Mouse (Mus musculus): ENCODE results near the gene Kcnh1. TPM values are rescaled to one million over a fixed set of nuclear protein-coding genes. Genes with fewer than 3 reads are reported as not detected.
A peak's percentile ranks its signal among the peaks of the same experiment; 100 is the strongest.

The Kcnh1 gene
- 0.81 and 1.6 TPM in 2 replicates for polyA plus RNA-seq (2015; fragmentation: Nextera tagmentation; extraction: Ambion mirVana)

GRCm38 (mm10) chr1:192190508-192191321, at the start of gene Kcnh1:
TSS of gene Kcnh1 (plus strand) at chr1:192190774.
- peaks cover 38% of the 10 kb centered on the region for H3K27me3 ChIP-seq

GRCm38 (mm10) chr1:192151179-192151578, 39.4 kb upstream of the Kcnh1 start:
- H3K36me3 ChIP-seq (ENCODE audit: poor library complexity, severe bottlenecking): no peaks in the 10 kb centered on the region
- no peak overlapping the region for H3K4me3 ChIP-seq
- H3K9ac ChIP-seq: no peak overlapping the region
- no peak for ATAC-seq
- 95% methylated on average over 4 of the region's 4 CpGs for WGBS
- no peaks in the 10 kb centered on the region for H3K9me3 ChIP-seq (replicated peaks)
- no peaks in the 10 kb centered on the region for H3K4me1 ChIP-seq
- H3K27me3 ChIP-seq: no peaks in the 10 kb centered on the region
- no peak overlapping the region for H3K4me2 ChIP-seq
- H3K27ac ChIP-seq: no peak overlapping the region

More at GRCm38 (mm10) chr1:192190508-192191321, at the start of gene Kcnh1:
- ATAC-seq: peak; percentile 95
- WGBS: 1% methylated on average over 48 of the region's 73 CpGs
- Histone ChIP-seq H3K4me1 (peaks cover 6% of the 10 kb centered on the region), H3K9ac (peak within 1 kb of the TSS; percentile 62), H3K4me2 (peak within 1 kb of the TSS; percentile 87), H3K36me3 (ENCODE audit: poor library complexity, severe bottlenecking) (no peaks in the 10 kb centered on the region), H3K4me3 (peak within 1 kb of the TSS; percentile 52), H3K9me3 (replicated peaks) (no peaks in the 10 kb centered on the region), H3K27ac (no peak within 1 kb of the TSS)

GRCm38 (mm10) chr1:192171477-192171876, 19.1 kb upstream of the Kcnh1 start:
- no peak overlapping the region for H3K4me3 ChIP-seq
- no peak overlapping the region for H3K27ac ChIP-seq
- no peaks in the 10 kb centered on the region for H3K9me3 ChIP-seq (replicated peaks)
- H3K36me3 ChIP-seq (ENCODE audit: poor library complexity, severe bottlenecking): no peaks in the 10 kb centered on the region
- no peak overlapping the region for H3K4me2 ChIP-seq
- no peak for ATAC-seq
- no peak overlapping the region for H3K9ac ChIP-seq
- 91% methylated on average over 3 of the region's 3 CpGs for WGBS
- H3K27me3 ChIP-seq: no peaks in the 10 kb centered on the region
- no peaks in the 10 kb centered on the region for H3K4me1 ChIP-seq

GRCm38 (mm10) chr1:192179877-192180276, 10.7 kb upstream of the Kcnh1 start:
- Histone ChIP-seq H3K27ac (no peak overlapping the region), H3K4me1 (no peaks in the 10 kb centered on the region), H3K4me3 (no peak overlapping the region), H3K9me3 (replicated peaks) (no peaks in the 10 kb centered on the region), H3K9ac (no peak overlapping the region), H3K36me3 (ENCODE audit: poor library complexity, severe bottlenecking) (no peaks in the 10 kb centered on the region), H3K27me3 (no peaks in the 10 kb centered on the region), H3K4me2 (no peak overlapping the region)
- WGBS: 88% methylated on average over 3 of the region's 3 CpGs
- no peak for ATAC-seq

GRCm38 (mm10) chr1:192181696-192182257, 8.8 kb upstream of the Kcnh1 start:
- Histone ChIP-seq H3K36me3 (ENCODE audit: poor library complexity, severe bottlenecking) (no peaks in the 10 kb centered on the region), H3K9ac (no peak overlapping the region), H3K4me3 (no peak overlapping the region), H3K4me2 (no peak overlapping the region), H3K9me3 (replicated peaks) (no peaks in the 10 kb centered on the region), H3K27me3 (no peaks in the 10 kb centered on the region), H3K27ac (no peak overlapping the region), H3K4me1 (no peaks in the 10 kb centered on the region)
- ATAC-seq: no peak
- WGBS: 85% methylated on average over 4 of the region's 4 CpGs

- Histone ChIP-seq H3K4me1 (peaks cover 6% of the 10 kb centered on the region), H3K36me3 (ENCODE audit: poor library complexity, severe bottlenecking) (no peaks in the 10 kb centered on the region), H3K9ac (no peak overlapping the region), H3K9me3 (replicated peaks) (no peaks in the 10 kb centered on the region), H3K4me3 (no peak overlapping the region), H3K27me3 (peaks cover 38% of the 10 kb centered on the region), H3K27ac (no peak overlapping the region), H3K4me2 (no peak overlapping the region)
- 12% methylated on average over 4 of the region's 4 CpGs for WGBS
- ATAC-seq: 0 out of 2 replicates have a peak, but pooled peaks have one; percentile 39
Measured at GRCm38 (mm10) chr1:192189056-192189455, 1.5 kb upstream of the Kcnh1 start.

GRCm38 (mm10) chr1:192189771-192190170, 803 bp upstream of the Kcnh1 start:
- Histone ChIP-seq H3K4me2 (no peak overlapping the region), H3K27ac (no peak overlapping the region), H3K9me3 (replicated peaks) (no peaks in the 10 kb centered on the region), H3K4me3 (no peak overlapping the region), H3K9ac (no peak overlapping the region), H3K27me3 (peaks cover 38% of the 10 kb centered on the region), H3K4me1 (peaks cover 6% of the 10 kb centered on the region), H3K36me3 (ENCODE audit: poor library complexity, severe bottlenecking) (no peaks in the 10 kb centered on the region)
- 79% methylated on average over 11 of the region's 11 CpGs for WGBS
- no peak for ATAC-seq

GRCm38 (mm10) chr1:192191322-192191639, 707 bp downstream of the Kcnh1 start:
- peak overlapping the region; percentile 62 for H3K9ac ChIP-seq
- no peak for ATAC-seq

GRCm38 (mm10) chr1:192191859-192192258, 1.3 kb downstream of the Kcnh1 start:
- peak overlapping the region; percentile 87; the same call in 1 of the 2 replicates for H3K4me2 ChIP-seq
- H3K27ac ChIP-seq: no peak overlapping the region
- H3K9me3 ChIP-seq (replicated peaks): no peaks in the 10 kb centered on the region
- peaks cover 38% of the 10 kb centered on the region for H3K27me3 ChIP-seq
- H3K9ac ChIP-seq: no peak overlapping the region
- WGBS: 63% methylated on average over 8 of the region's 8 CpGs
- peak overlapping the region; percentile 52 for H3K4me3 ChIP-seq
- ATAC-seq: no peak
- H3K36me3 ChIP-seq (ENCODE audit: poor library complexity, severe bottlenecking): no peaks in the 10 kb centered on the region
- peaks cover 6% of the 10 kb centered on the region for H3K4me1 ChIP-seq

More at GRCm38 (mm10) chr1:192191322-192191639, 707 bp downstream of the Kcnh1 start:
- H3K4me1 ChIP-seq: peaks cover 6% of the 10 kb centered on the region
- H3K27ac ChIP-seq: no peak overlapping the region
- no peaks in the 10 kb centered on the region for H3K36me3 ChIP-seq (ENCODE audit: poor library complexity, severe bottlenecking)
- no peaks in the 10 kb centered on the region for H3K9me3 ChIP-seq (replicated peaks)
- peak overlapping the region; percentile 87 for H3K4me2 ChIP-seq
- WGBS: 6% methylated on average over 13 of the region's 13 CpGs
- peak overlapping the region; percentile 52 for H3K4me3 ChIP-seq
- peaks cover 38% of the 10 kb centered on the region for H3K27me3 ChIP-seq

- Histone ChIP-seq H3K4me3 (no peak overlapping the region), H3K4me2 (no peak overlapping the region), H3K27ac (no peak overlapping the region), H3K9me3 (replicated peaks) (no peaks in the 10 kb centered on the region), H3K9ac (no peak overlapping the region), H3K27me3 (peaks cover 38% of the 10 kb centered on the region), H3K4me1 (peaks cover 6% of the 10 kb centered on the region), H3K36me3 (ENCODE audit: poor library complexity, severe bottlenecking) (no peaks in the 10 kb centered on the region)
- 74% methylated on average over 9 of the region's 9 CpGs for WGBS
- no peak for ATAC-seq
Measured at GRCm38 (mm10) chr1:192192710-192193109, 2.1 kb downstream of the Kcnh1 start.

- H3K4me2 ChIP-seq: no peak overlapping the region
- no peaks in the 10 kb centered on the region for H3K36me3 ChIP-seq (ENCODE audit: poor library complexity, severe bottlenecking)
- no peak overlapping the region for H3K9ac ChIP-seq
- ATAC-seq: no peak
- peaks cover 32% of the 10 kb centered on the region for H3K27me3 ChIP-seq
- WGBS: 77% methylated on average over 14 of the region's 14 CpGs
- H3K9me3 ChIP-seq (replicated peaks): no peaks in the 10 kb centered on the region
- H3K27ac ChIP-seq: no peak overlapping the region
- H3K4me1 ChIP-seq: peaks cover 6% of the 10 kb centered on the region
- H3K4me3 ChIP-seq: no peak overlapping the region
Measured at GRCm38 (mm10) chr1:192193656-192194055, 3.1 kb downstream of the Kcnh1 start.

GRCm38 (mm10) chr1:192197495-192197894, 6.9 kb downstream of the Kcnh1 start:
- no peak overlapping the region for H3K9ac ChIP-seq
- H3K36me3 ChIP-seq (ENCODE audit: poor library complexity, severe bottlenecking): no peaks in the 10 kb centered on the region
- H3K9me3 ChIP-seq (replicated peaks): no peaks in the 10 kb centered on the region
- no peak overlapping the region for H3K27ac ChIP-seq
- no peak overlapping the region for H3K4me3 ChIP-seq
- H3K4me2 ChIP-seq: no peak overlapping the region
- H3K4me1 ChIP-seq: no peaks in the 10 kb centered on the region
- peaks cover 3% of the 10 kb centered on the region for H3K27me3 ChIP-seq
- no peak for ATAC-seq
- WGBS: 70% methylated on average over 10 of the region's 10 CpGs

All from forebrain, embryonic 13.5 days (tissue).